Mouse (Mus musculus) testis, adult 2 months (tissue): ENCODE data around the gene Kiss1r.

Experiments used
- CTCF ChIP-seq: fragments of 200-500 bp; IDR thresholded peaks from 2 replicates; pipeline ENCODE4 v1.5.1; 2012; ENCODE audit warnings: low read depth, mild to moderate bottlenecking, inconsistent platforms, low read length, moderate library complexity; ENCODE audit not compliant: control insufficient read depth, insufficient read depth, insufficient replicate concordance
- POLR2A ChIP-seq: fragments of 200-500 bp; IDR thresholded peaks from 2 replicates; pipeline ENCODE4 v1.6.1; 2012; ENCODE audit warnings: low read depth, mild to moderate bottlenecking, inconsistent platforms, low read length, moderate library complexity; ENCODE audit not compliant: control insufficient read depth

- TF ChIP-seq POLR2A (no peak), CTCF (no peak)
Observed at GRCm38 (mm10) chr10:79931797-79932196, 15.0 kb downstream of the Kiss1r start.
